In the genomic region with DNA sequence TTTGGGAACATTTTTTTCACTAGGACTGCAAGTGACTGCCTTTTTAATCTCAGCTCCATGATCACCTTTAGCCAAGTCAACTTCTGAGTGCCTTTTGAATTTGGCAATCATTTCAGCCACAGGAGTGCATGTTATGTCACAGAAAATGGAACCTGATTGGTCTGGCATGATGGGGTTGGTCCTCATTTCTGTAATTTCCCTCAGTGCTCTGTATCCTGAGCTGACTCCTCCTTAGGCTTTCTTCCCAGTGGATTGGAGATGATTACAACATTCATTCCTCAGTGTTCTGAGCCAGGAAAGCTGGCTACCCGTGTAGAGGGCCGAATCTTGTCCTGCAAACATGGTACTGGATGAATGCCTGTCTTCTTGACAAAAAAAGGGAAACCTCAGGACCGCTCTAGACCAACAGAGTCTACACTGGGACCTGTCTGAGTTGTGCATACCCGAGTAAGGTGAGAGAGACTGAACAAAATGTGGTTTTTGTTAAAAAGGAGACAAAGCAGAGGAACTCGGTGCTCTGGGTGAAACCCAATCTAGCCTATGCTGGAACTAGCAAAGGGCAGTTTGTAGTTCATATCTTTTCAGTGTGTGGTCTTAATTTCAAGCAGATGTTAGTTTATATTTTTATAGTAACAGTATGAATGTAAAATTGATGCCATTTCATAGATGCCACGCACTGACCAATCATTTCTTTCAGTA, we compare ENCODE assay signal across 16 mouse cellular contexts.
A peak's percentile ranks its signal among the peaks of the same experiment; 100 is the strongest.
DNase-seq lines count a peak whose midpoint lies in the region; ATAC-seq and TF ChIP-seq lines count a peak whose summit lies in the region.
"Had no signal": no experiment of that assay in that cellular context is flagged by ENCODE, and none has a peak within 500 bp of the region (broad histone marks: within the 10 kb centered on the region; RNA-seq: fewer than 3 reads in every experiment).

No protein-coding gene starts in this region.

- H3K9ac ChIP-seq in heart, embryonic 13.5 days: no peak overlapping the region
- H3K9ac ChIP-seq: forebrain, embryonic 13.5 days; hindbrain, embryonic 15.5 days; kidney, embryonic 15.5 days; neural tube, embryonic 15.5 days had no signal

- no peak overlapping the region for H3K4me2 ChIP-seq in heart, embryonic 13.5 days
- H3K4me2 ChIP-seq: forebrain, embryonic 13.5 days; hindbrain, embryonic 15.5 days; kidney, embryonic 15.5 days; liver, embryonic 11.5 days; neural tube, embryonic 15.5 days had no signal

- no peak for ATAC-seq in heart, embryonic 13.5 days (ENCODE audit: extremely low read depth, insufficient number of reproducible peaks, low FRiP score, low TSS enrichment)
- ATAC-seq: forebrain, embryonic 13.5 days had no signal

- no peaks in the 10 kb centered on the region for H3K27me3 ChIP-seq in heart, embryonic 13.5 days (replicated peaks)
- H3K27me3 ChIP-seq in cerebellum, adult 2 months (ENCODE audit: control insufficient read depth, insufficient read depth, low read length): no peaks in the 10 kb centered on the region
- H3K27me3 ChIP-seq: forebrain, embryonic 13.5 days; hindbrain, embryonic 15.5 days; kidney, embryonic 15.5 days; neural tube, embryonic 15.5 days had no signal

- intact Hi-C loops in heart, postnatal 25 days (cut with DNase I): loop anchor here (10.0 kb wide), 1 partner anchor 48 kb away; no protein-coding TSS in a partner anchor

- H3K27ac ChIP-seq in heart, embryonic 13.5 days (replicated peaks): peak overlapping the region; percentile 39; the same call in 1 of the 2 replicates
- no peak overlapping the region for H3K27ac ChIP-seq in cerebellum, adult 2 months (ENCODE audit: insufficient read depth, low read length)
- H3K27ac ChIP-seq: forebrain, embryonic 13.5 days; hindbrain, embryonic 15.5 days; kidney, embryonic 15.5 days; macrophage; neural tube, embryonic 15.5 days had no signal

- H3K9me3 ChIP-seq in heart, embryonic 13.5 days: no peaks in the 10 kb centered on the region
- H3K9me3 ChIP-seq: forebrain, embryonic 13.5 days; hindbrain, embryonic 15.5 days; kidney, embryonic 15.5 days; neural tube, embryonic 15.5 days had no signal

- H3K4me1 ChIP-seq in heart, embryonic 13.5 days: peaks cover 62% of the 10 kb centered on the region
- H3K4me1 ChIP-seq in cerebellum, adult 2 months (ENCODE audit: control insufficient read depth, insufficient read depth, low read length): no peaks in the 10 kb centered on the region

- 75% methylated on average over 6 of the region's 6 CpGs for WGBS in heart, embryonic 13.5 days
- WGBS in cerebellum, adult 2 months: 80% methylated on average over 6 of the region's 6 CpGs

- TF ChIP-seq CTCF in cerebellum, adult 2 months (IDR thresholded peaks at IDR 0.05; ENCODE audit: borderline replicate concordance, insufficient read depth, low read depth, low read length): no peak

- peaks cover 4% of the 10 kb centered on the region for H3K36me3 ChIP-seq in heart, embryonic 13.5 days
- H3K36me3 ChIP-seq: hindbrain, embryonic 15.5 days; neural tube, embryonic 15.5 days had no signal

- H3K4me3 ChIP-seq in heart, embryonic 13.5 days: no peak overlapping the region
- no peak overlapping the region for H3K4me3 ChIP-seq in cerebellum, adult 2 months (replicated peaks; ENCODE audit: insufficient read depth, low read depth, low read length)
- H3K4me3 ChIP-seq: forebrain, embryonic 13.5 days; hindbrain, embryonic 15.5 days; kidney, embryonic 15.5 days; neural tube, embryonic 15.5 days had no signal

- no peak for TF ChIP-seq POLR2A in cerebellum, adult 2 months (IDR thresholded peaks at IDR 0.05; ENCODE audit: borderline replicate concordance, insufficient read depth, low read length)

- DNase-seq in heart, postnatal 25 days (ENCODE audit: low spot score): no peak
- peak; percentile 66 for DNase-seq in 3T3-L1 (ENCODE audit: low read depth, low spot score)
- DNase-seq in Muller cell, postnatal 12 days (ENCODE audit: inconsistent ontology term): peak; percentile 61
- DNase-seq in fat pad, adult 2 months (ENCODE audit: extremely low read depth, low read depth, low spot score): peak; percentile 97
- DNase-seq in ovary, postnatal 14 days (ENCODE audit: low spot score): no peak
- DNase-seq in cerebellum, adult 2 months: no peak
- DNase-seq: adrenal gland, postnatal 36 days; cerebellum, adult 11 months; right cerebral cortex, adult 18-20 months had no signal

Comparison
In these comparisons a context has a peak if more than half of its experiments do, and no peak if none do; other contexts are left out.
1. DNase-seq: peak in 3T3-L1 (single experiment), Muller cell, postnatal 12 days (single experiment) and fat pad, adult 2 months (single experiment); none in heart, postnatal 25 days (single experiment), ovary, postnatal 14 days (single experiment) and cerebellum, adult 2 months (0 of 2).